Mouse (Mus musculus) layer of hippocampus, adult 18-20 months (tissue): ENCODE measurements around the gene Olfr315. TPM values are rescaled to one million over a fixed set of nuclear protein-coding genes. Genes with fewer than 3 reads are reported as not detected.
"Not testable (repeated sequence)": the region's sequence is repeated elsewhere in the genome, so short reads cannot be mapped to it uniquely, and the experiment has no call there.

ENCODE experiments used
- DNase-seq, 2 experiments: peaks; one replicate each; pipeline ENCODE4 v3.0.0; 2022; ENCODE audit warnings: low spot score in 2 of 2
- total RNA-seq, 2 experiments: library from RNA; stranded (reverse); gene quantifications; 2 replicates each; pipeline ENCODE4 v1.2.3; 2021

Olfr315 gene
- total RNA-seq, 2 experiments from 2014 or later: not detected

GRCm38 (mm10) chr11:58815676-58816075 is 42.7 kb downstream of the Olfr315 start:
- DNase-seq: no peak

GRCm38 (mm10) chr11:58828937-58829336 is 55.9 kb downstream of the Olfr315 start, which contains the start of gene Olfr312:
Olfr312 (plus strand) TSS chr11:58829237.
- not testable (repeated sequence) for DNase-seq

GRCm38 (mm10) chr11:58829764-58830163 is 56.8 kb downstream of the Olfr315 start:
- no peak for DNase-seq

Other genes with a start within 250 kb of the Olfr315 start
- gene Olfr330, start 238.4 kb upstream of the Olfr315 start, total RNA-seq: not detected
- not detected for gene Olfr329-ps, start 226.8 kb upstream of the Olfr315 start, total RNA-seq
- gene Olfr328, start 217.6 kb upstream of the Olfr315 start, total RNA-seq: under 1 TPM; 0.10 to 0.18 TPM
- not detected for gene Olfr224, start 202.6 kb upstream of the Olfr315 start, total RNA-seq
- not detected for gene Olfr325, start 195.5 kb upstream of the Olfr315 start, total RNA-seq
- gene Olfr324, start 178.1 kb upstream of the Olfr315 start, total RNA-seq: not detected
- not detected for gene 2210407C18Rik, start 157.1 kb upstream of the Olfr315 start, total RNA-seq
- under 1 TPM in 1 of 2 experiments, not detected in 1; 0.15 TPM for gene Olfr323, start 142.7 kb upstream of the Olfr315 start, total RNA-seq
- gene Trim58, start 132.7 kb upstream of the Olfr315 start, total RNA-seq: not detected
- gene Olfr322, start 114.4 kb upstream of the Olfr315 start, total RNA-seq: not detected
- gene Olfr320, start 92.1 kb upstream of the Olfr315 start, total RNA-seq: not detected
- not detected for gene Olfr319, start 74.0 kb upstream of the Olfr315 start, total RNA-seq
- under 1 TPM in 1 of 2 experiments, not detected in 1; 0.08 TPM for gene Olfr318, start 49.2 kb upstream of the Olfr315 start, total RNA-seq
- under 1 TPM in 1 of 2 experiments, not detected in 1; 0.10 TPM for gene Olfr317, start 34.0 kb upstream of the Olfr315 start, total RNA-seq
- gene Olfr316, start 20.5 kb upstream of the Olfr315 start, total RNA-seq: 1 to 10 TPM; 1.1 to 1.4 TPM
- gene Olfr314, start 9.8 kb downstream of the Olfr315 start, total RNA-seq: not detected
- gene Fam183b, start 28.8 kb downstream of the Olfr315 start, total RNA-seq: 1 to 10 TPM; 8.4 to 8.6 TPM
- gene Olfr313, start 41.8 kb downstream of the Olfr315 start, total RNA-seq: not detected
- not detected for gene Olfr312, start 56.0 kb downstream of the Olfr315 start, total RNA-seq
- gene Olfr311, start 66.1 kb downstream of the Olfr315 start, total RNA-seq: not detected
- 10 to 100 TPM; 16.8 to 17.6 TPM for gene Gm12258, start 74.0 kb downstream of the Olfr315 start, total RNA-seq
- 10 to 100 TPM; 12.2 to 13.2 TPM for gene 2810021J22Rik, start 94.0 kb downstream of the Olfr315 start, total RNA-seq
- 1 to 10 TPM; 9.5 to 9.6 TPM for gene Zfp39, start 131.0 kb downstream of the Olfr315 start, total RNA-seq
- gene Btnl10, start 144.7 kb downstream of the Olfr315 start, total RNA-seq: not detected
- gene Rnf187, start 165.7 kb downstream of the Olfr315 start, total RNA-seq: 100 to 1,000 TPM; 493 to 502 TPM
- 10 to 100 TPM; 82.1 to 87.0 TPM for gene Hist3h2ba, start 175.7 kb downstream of the Olfr315 start, total RNA-seq
- gene Hist3h2a, start 181.5 kb downstream of the Olfr315 start, total RNA-seq: 10 to 100 TPM; 69.9 to 70.6 TPM
- gene Trim17, start 181.5 kb downstream of the Olfr315 start, total RNA-seq: 1 to 10 TPM; 4.7 to 5.7 TPM
- gene Trim11, start 204.9 kb downstream of the Olfr315 start, total RNA-seq: 10 to 100 TPM; 29.1 to 30.4 TPM